13 mouse cellular contexts compared by ENCODE assay signal in genomic region chr17:10086132-10086531, GRCm38 (mm10).
DNase-seq lines count a peak whose midpoint lies in the region; ATAC-seq lines count a peak whose summit lies in the region.
"Had no signal": no experiment of that assay in that cellular context is flagged by ENCODE, and none has a peak within 500 bp of the region (broad histone marks: within the 10 kb centered on the region; RNA-seq: fewer than 3 reads in every experiment).

No protein-coding gene starts in this region.

- 47% methylated on average over 2 of the region's 2 CpGs for WGBS in heart, embryonic 13.5 days
- WGBS in neural tube, embryonic 15.5 days, result 57% methylated on average over 2 of the region's 2 CpGs
- 24% methylated on average over 2 of the region's 2 CpGs for WGBS in intestine, embryonic 16.5 days
- WGBS in midbrain, embryonic 16.5 days, result 63% methylated on average over 2 of the region's 2 CpGs

- peak overlapping the region; percentile 61 for H3K27ac ChIP-seq in heart, embryonic 13.5 days (replicated peaks)
- H3K27ac ChIP-seq in neural tube, embryonic 15.5 days (replicated peaks), result 0 out of 2 replicates have a peak overlapping the region, but pooled peaks have one; percentile 9
- 0 out of 2 replicates have a peak overlapping the region, but pooled peaks have one; percentile 25 for H3K27ac ChIP-seq in intestine, embryonic 16.5 days (ENCODE audit: low read length)
- H3K27ac ChIP-seq in midbrain, embryonic 16.5 days (ENCODE audit: low read length), result no peak overlapping the region
- H3K27ac ChIP-seq: embryonic facial prominence, embryonic 13.5 days; hindbrain, embryonic 10.5 days; liver, embryonic 15.5 days had no signal

- no peak overlapping the region for H3K9ac ChIP-seq in heart, embryonic 13.5 days
- no peak overlapping the region for H3K9ac ChIP-seq in neural tube, embryonic 15.5 days (replicated peaks)
- H3K9ac ChIP-seq in intestine, embryonic 16.5 days (ENCODE audit: low read depth, low read length), result no peak overlapping the region
- H3K9ac ChIP-seq in midbrain, embryonic 16.5 days (ENCODE audit: low read depth, low read length), result no peak overlapping the region
- H3K9ac ChIP-seq: embryonic facial prominence, embryonic 13.5 days; liver, embryonic 15.5 days had no signal

- no peak for DNase-seq in heart, postnatal 25 days (ENCODE audit: low spot score)
- DNase-seq in neural tube, embryonic 10.5 days (ENCODE audit: extremely low spot score, low spot score), result no peak
- peak; percentile 82 for DNase-seq in lung, postnatal 36 days
- DNase-seq in spleen, postnatal 4 days (ENCODE audit: low spot score in 2 of 2), result no peak
- DNase-seq: cerebellum, adult 2 months; thymus, postnatal 4 days had no signal

- ATAC-seq in heart, embryonic 13.5 days (ENCODE audit: extremely low read depth, insufficient number of reproducible peaks, low FRiP score, low TSS enrichment), result no peak
- ATAC-seq in neural tube, embryonic 15.5 days (ENCODE audit: low FRiP score), result no peak
- ATAC-seq in intestine, embryonic 16.5 days, result peak; percentile 82
- ATAC-seq in midbrain, embryonic 16.5 days, result no peak

- no peak overlapping the region for H3K4me3 ChIP-seq in heart, embryonic 13.5 days
- H3K4me3 ChIP-seq in neural tube, embryonic 15.5 days (replicated peaks), result no peak overlapping the region
- H3K4me3 ChIP-seq in intestine, embryonic 16.5 days (ENCODE audit: low read length), result no peak overlapping the region
- no peak overlapping the region for H3K4me3 ChIP-seq in midbrain, embryonic 16.5 days (ENCODE audit: low read depth, low read length)
- H3K4me3 ChIP-seq: embryonic facial prominence, embryonic 13.5 days; hindbrain, embryonic 10.5 days; liver, embryonic 15.5 days had no signal

- intact Hi-C loops in heart, postnatal 25 days (cut with DNase I), result no loop called here

- H3K4me1 ChIP-seq in heart, embryonic 13.5 days, result peaks cover 25% of the 10 kb centered on the region
- 0 out of 2 replicates have a peak, but pooled peaks cover 3% of the 10 kb centered on the region for H3K4me1 ChIP-seq in neural tube, embryonic 15.5 days
- H3K4me1 ChIP-seq in intestine, embryonic 16.5 days (ENCODE audit: control insufficient read depth, insufficient read depth, low read length), result peaks cover 7% of the 10 kb centered on the region; the same call in 1 of the 2 replicates
- no peaks in the 10 kb centered on the region for H3K4me1 ChIP-seq in midbrain, embryonic 16.5 days (ENCODE audit: control insufficient read depth, insufficient read depth, low read length)
- H3K4me1 ChIP-seq: liver, embryonic 15.5 days had no signal

- no peak overlapping the region for H3K4me2 ChIP-seq in heart, embryonic 13.5 days
- H3K4me2 ChIP-seq in neural tube, embryonic 15.5 days, result no peak overlapping the region
- no peak overlapping the region for H3K4me2 ChIP-seq in intestine, embryonic 16.5 days (ENCODE audit: low read depth, low read length)
- H3K4me2 ChIP-seq in midbrain, embryonic 16.5 days (ENCODE audit: low read length), result no peak overlapping the region
- H3K4me2 ChIP-seq: embryonic facial prominence, embryonic 13.5 days; liver, embryonic 15.5 days had no signal

- no peaks in the 10 kb centered on the region for H3K36me3 ChIP-seq in heart, embryonic 13.5 days
- no peaks in the 10 kb centered on the region for H3K36me3 ChIP-seq in neural tube, embryonic 15.5 days
- H3K36me3 ChIP-seq in intestine, embryonic 16.5 days (ENCODE audit: control insufficient read depth, insufficient read depth, low read length), result no peaks in the 10 kb centered on the region
- no peaks in the 10 kb centered on the region for H3K36me3 ChIP-seq in midbrain, embryonic 16.5 days (ENCODE audit: control insufficient read depth, insufficient read depth, low read length)
- H3K36me3 ChIP-seq: embryonic facial prominence, embryonic 13.5 days; hindbrain, embryonic 10.5 days; liver, embryonic 15.5 days had no signal

- peaks cover 2% of the 10 kb centered on the region; the same call in 1 of the 2 replicates for H3K9me3 ChIP-seq in heart, embryonic 13.5 days
- no peaks in the 10 kb centered on the region for H3K9me3 ChIP-seq in neural tube, embryonic 15.5 days (replicated peaks)
- H3K9me3 ChIP-seq in intestine, embryonic 16.5 days (ENCODE audit: control insufficient read depth, low read length), result no peaks in the 10 kb centered on the region
- H3K9me3 ChIP-seq in midbrain, embryonic 16.5 days (replicated peaks; ENCODE audit: control insufficient read depth, low read length, poor library complexity, severe bottlenecking), result no peaks in the 10 kb centered on the region; the same call in 1 of the 2 replicates
- H3K9me3 ChIP-seq: embryonic facial prominence, embryonic 13.5 days; hindbrain, embryonic 10.5 days; liver, embryonic 15.5 days had no signal

- no peaks in the 10 kb centered on the region for H3K27me3 ChIP-seq in heart, embryonic 13.5 days (replicated peaks)
- H3K27me3 ChIP-seq in neural tube, embryonic 15.5 days (replicated peaks), result no peaks in the 10 kb centered on the region
- H3K27me3 ChIP-seq in intestine, embryonic 16.5 days (replicated peaks; ENCODE audit: control insufficient read depth, insufficient read depth, low read length), result no peaks in the 10 kb centered on the region
- no peaks in the 10 kb centered on the region for H3K27me3 ChIP-seq in midbrain, embryonic 16.5 days (ENCODE audit: control insufficient read depth, insufficient read depth, low read depth, low read length)
- H3K27me3 ChIP-seq: embryonic facial prominence, embryonic 13.5 days; liver, embryonic 15.5 days had no signal
